Mouse (Mus musculus): Measurements from ENCODE around the gene Nit1. TPM values are rescaled to one million over a fixed set of nuclear protein-coding genes. Genes with fewer than 3 reads are reported as not detected.

Nit1 gene
- polyA plus RNA-seq, 1 experiment from 2014 or later = 51.3 TPM

DNA sequence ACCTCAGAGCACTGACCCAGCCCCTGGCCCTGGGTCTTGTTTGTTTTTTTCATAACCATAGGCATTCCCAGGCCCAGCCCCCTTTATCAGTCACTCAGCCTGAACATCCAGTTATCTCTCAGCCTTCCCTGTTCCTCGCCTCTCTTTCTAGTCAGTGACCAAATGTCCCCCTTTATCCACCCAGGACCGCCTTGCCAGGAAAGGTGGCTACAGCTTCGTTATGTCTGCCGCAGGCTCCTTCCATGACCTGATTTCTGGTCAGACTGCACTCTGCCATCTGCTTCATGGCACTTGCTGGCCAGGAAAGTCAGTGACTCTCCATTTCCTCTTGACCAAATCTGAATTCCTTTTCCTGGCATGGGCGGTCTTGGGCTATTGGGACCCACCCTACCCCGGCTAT, 32.9 kb upstream of the Nit1 start:
- H3K27ac ChIP-seq (ENCODE audit: low read length) = peak overlapping the region; percentile 60
- H3K36me3 ChIP-seq (ENCODE audit: control insufficient read depth, insufficient read depth, low read length) = no peaks in the 10 kb centered on the region
- H3K9ac ChIP-seq (ENCODE audit: low read length) = no peak overlapping the region
- H3K4me3 ChIP-seq (replicated peaks; ENCODE audit: low read length) = no peak overlapping the region
- H3K9me3 ChIP-seq (replicated peaks; ENCODE audit: control insufficient read depth, low read length) = no peaks in the 10 kb centered on the region
- no peak overlapping the region for H3K4me2 ChIP-seq (ENCODE audit: low read depth, low read length)
- no peak for ATAC-seq (ENCODE audit: insufficient read depth, low FRiP score)
- WGBS = 76% methylated on average over 6 of the region's 6 CpGs
- no peaks in the 10 kb centered on the region for H3K27me3 ChIP-seq (ENCODE audit: control insufficient read depth, insufficient read depth, low read length)
- H3K4me1 ChIP-seq (ENCODE audit: control insufficient read depth, insufficient read depth, low read length) = peaks cover 32% of the 10 kb centered on the region

- Histone ChIP-seq H3K27ac (ENCODE audit: low read length) (peak overlapping the region; percentile 79), H3K4me3 (replicated peaks; ENCODE audit: low read length) (peak overlapping the region; percentile 4; the same call in 1 of the 2 replicates)
- 43% methylated on average over 9 of the region's 9 CpGs for WGBS
These were observed 30.2 kb upstream of the Nit1 start for GRCm38 (mm10) chr1:171375646-171376097.

GRCm38 (mm10) chr1:171373946-171374345, 28.5 kb upstream of the Nit1 start:
- H3K4me2 ChIP-seq (ENCODE audit: low read depth, low read length) = peak overlapping the region; percentile 48
- peak overlapping the region; percentile 87; the same call in 1 of the 2 replicates for H3K27ac ChIP-seq (ENCODE audit: low read length)
- ATAC-seq (ENCODE audit: insufficient read depth, low FRiP score) = 0 out of 2 replicates have a peak, but pooled peaks have one; percentile 12

More at GRCm38 (mm10) chr1:171375646-171376097, 30.2 kb upstream of the Nit1 start:
- peak overlapping the region; percentile 47 for H3K9ac ChIP-seq (ENCODE audit: low read length)
- no peaks in the 10 kb centered on the region for H3K9me3 ChIP-seq (replicated peaks; ENCODE audit: control insufficient read depth, low read length)
- ATAC-seq (ENCODE audit: insufficient read depth, low FRiP score) = peak; percentile 85
- H3K4me2 ChIP-seq (ENCODE audit: low read depth, low read length) = peak overlapping the region; percentile 38
- H3K27me3 ChIP-seq (ENCODE audit: control insufficient read depth, insufficient read depth, low read length) = no peaks in the 10 kb centered on the region
- H3K4me1 ChIP-seq (ENCODE audit: control insufficient read depth, insufficient read depth, low read length) = peaks cover 37% of the 10 kb centered on the region
- no peaks in the 10 kb centered on the region for H3K36me3 ChIP-seq (ENCODE audit: control insufficient read depth, insufficient read depth, low read length)

GRCm38 (mm10) chr1:171372880-171373279, 27.4 kb upstream of the Nit1 start:
- H3K27ac ChIP-seq (ENCODE audit: low read length) = peak overlapping the region; percentile 87
- peak overlapping the region; percentile 44 for H3K4me3 ChIP-seq (replicated peaks; ENCODE audit: low read length)
- no peak for ATAC-seq (ENCODE audit: insufficient read depth, low FRiP score)
- no peaks in the 10 kb centered on the region for H3K9me3 ChIP-seq (replicated peaks; ENCODE audit: control insufficient read depth, low read length)
- 64% methylated on average over 3 of the region's 3 CpGs for WGBS
- H3K9ac ChIP-seq (ENCODE audit: low read length) = 0 out of 2 replicates have a peak overlapping the region, but pooled peaks have one; percentile 70
- H3K36me3 ChIP-seq (ENCODE audit: control insufficient read depth, insufficient read depth, low read length) = no peaks in the 10 kb centered on the region
- H3K27me3 ChIP-seq (ENCODE audit: control insufficient read depth, insufficient read depth, low read length) = no peaks in the 10 kb centered on the region
- H3K4me1 ChIP-seq (ENCODE audit: control insufficient read depth, insufficient read depth, low read length) = peaks cover 29% of the 10 kb centered on the region
- H3K4me2 ChIP-seq (ENCODE audit: low read depth, low read length) = peak overlapping the region; percentile 48

More at GRCm38 (mm10) chr1:171373946-171374345, 28.5 kb upstream of the Nit1 start:
- Histone ChIP-seq H3K27me3 (ENCODE audit: control insufficient read depth, insufficient read depth, low read length) (no peaks in the 10 kb centered on the region), H3K9ac (ENCODE audit: low read length) (peak overlapping the region; percentile 27), H3K9me3 (replicated peaks; ENCODE audit: control insufficient read depth, low read length) (no peaks in the 10 kb centered on the region), H3K4me1 (ENCODE audit: control insufficient read depth, insufficient read depth, low read length) (peaks cover 31% of the 10 kb centered on the region), H3K4me3 (replicated peaks; ENCODE audit: low read length) (peak overlapping the region; percentile 17; the same call in 1 of the 2 replicates), H3K36me3 (ENCODE audit: control insufficient read depth, insufficient read depth, low read length) (no peaks in the 10 kb centered on the region)
- 5% methylated on average over 4 of the region's 4 CpGs for WGBS

GRCm38 (mm10) chr1:171369845-171370556, 24.6 kb upstream of the Nit1 start, which contains the start of gene Nectin4:
Gene Nectin4 (plus strand): TSS chr1:171370099.
- H3K4me2 ChIP-seq (ENCODE audit: low read depth, low read length) = peak within 1 kb of the TSS; percentile 48
- peak within 1 kb of the TSS; percentile 87 for H3K27ac ChIP-seq (ENCODE audit: low read length)
- no peaks in the 10 kb centered on the region for H3K27me3 ChIP-seq (ENCODE audit: control insufficient read depth, insufficient read depth, low read length)
- 29% methylated on average over 20 of the region's 20 CpGs for WGBS
- no peaks in the 10 kb centered on the region for H3K36me3 ChIP-seq (ENCODE audit: control insufficient read depth, insufficient read depth, low read length)
- H3K9ac ChIP-seq (ENCODE audit: low read length) = peak within 1 kb of the TSS; percentile 70
- H3K9me3 ChIP-seq (replicated peaks; ENCODE audit: control insufficient read depth, low read length) = no peaks in the 10 kb centered on the region
- ATAC-seq (ENCODE audit: insufficient read depth, low FRiP score) = peak; percentile 74
- H3K4me1 ChIP-seq (ENCODE audit: control insufficient read depth, insufficient read depth, low read length) = peaks cover 21% of the 10 kb centered on the region
- H3K4me3 ChIP-seq (replicated peaks; ENCODE audit: low read length) = peak within 1 kb of the TSS; percentile 44

DNA sequence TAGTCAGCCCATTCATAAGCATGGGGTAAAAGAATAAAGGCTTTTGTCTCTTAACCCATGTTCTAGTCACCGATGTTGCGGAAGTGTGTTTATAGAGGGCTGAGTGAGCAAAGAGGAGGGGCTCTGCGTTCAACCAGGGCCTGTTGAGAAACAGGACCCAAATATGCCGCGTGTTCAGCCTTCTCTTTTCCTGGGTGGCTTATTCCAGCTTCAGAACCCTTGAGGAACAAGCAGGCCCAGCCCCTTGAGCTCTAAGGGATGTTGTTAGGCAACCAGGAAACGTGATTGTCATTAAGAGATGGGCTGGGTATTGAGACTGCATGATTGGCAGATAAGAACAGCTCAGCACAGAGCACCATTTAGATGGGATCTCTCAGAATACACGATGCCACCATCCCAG, 20.5 kb upstream of the Nit1 start:
- H3K4me3 ChIP-seq (replicated peaks; ENCODE audit: low read length) = no peak overlapping the region

GRCm38 (mm10) chr1:171361106-171362103, 16.0 kb upstream of the Nit1 start:
- H3K4me2 ChIP-seq (ENCODE audit: low read depth, low read length) = peak overlapping the region; percentile 83

More for the DNA sequence above, 20.5 kb upstream of the Nit1 start:
- no peak overlapping the region for H3K4me2 ChIP-seq (ENCODE audit: low read depth, low read length)
- H3K4me1 ChIP-seq (ENCODE audit: control insufficient read depth, insufficient read depth, low read length) = 0 out of 2 replicates have a peak, but pooled peaks cover 6% of the 10 kb centered on the region
- no peaks in the 10 kb centered on the region for H3K36me3 ChIP-seq (ENCODE audit: control insufficient read depth, insufficient read depth, low read length)
- no peak for ATAC-seq (ENCODE audit: insufficient read depth, low FRiP score)
- no peaks in the 10 kb centered on the region for H3K9me3 ChIP-seq (replicated peaks; ENCODE audit: control insufficient read depth, low read length)
- H3K9ac ChIP-seq (ENCODE audit: low read length) = no peak overlapping the region
- WGBS = 48% methylated on average over 7 of the region's 7 CpGs
- H3K27ac ChIP-seq (ENCODE audit: low read length) = peak overlapping the region; percentile 48
- no peaks in the 10 kb centered on the region for H3K27me3 ChIP-seq (ENCODE audit: control insufficient read depth, insufficient read depth, low read length)

GRCm38 (mm10) chr1:171360656-171361055, 15.2 kb upstream of the Nit1 start, which contains the start of gene Klhdc9:
Gene Klhdc9 (minus strand): TSS chr1:171360798.
- Histone ChIP-seq H3K4me3 (replicated peaks; ENCODE audit: low read length) (peak within 1 kb of the TSS; percentile 60), H3K36me3 (ENCODE audit: control insufficient read depth, insufficient read depth, low read length) (no peaks in the 10 kb centered on the region; the same call in 1 of the 2 replicates), H3K4me2 (ENCODE audit: low read depth, low read length) (peak within 1 kb of the TSS; percentile 83), H3K4me1 (ENCODE audit: control insufficient read depth, insufficient read depth, low read length) (0 out of 2 replicates have a peak, but pooled peaks cover 12% of the 10 kb centered on the region), H3K9me3 (replicated peaks; ENCODE audit: control insufficient read depth, low read length) (no peaks in the 10 kb centered on the region), H3K9ac (ENCODE audit: low read length) (peak within 1 kb of the TSS; percentile 74), H3K27me3 (ENCODE audit: control insufficient read depth, insufficient read depth, low read length) (no peaks in the 10 kb centered on the region), H3K27ac (ENCODE audit: low read length) (peak within 1 kb of the TSS; percentile 43)
- 2% methylated on average over 21 of the region's 21 CpGs for WGBS
- ATAC-seq (ENCODE audit: insufficient read depth, low FRiP score) = peak; percentile 92

More at GRCm38 (mm10) chr1:171361106-171362103, 16.0 kb upstream of the Nit1 start:
- Histone ChIP-seq H3K36me3 (ENCODE audit: control insufficient read depth, insufficient read depth, low read length) (no peaks in the 10 kb centered on the region; the same call in 1 of the 2 replicates), H3K9me3 (replicated peaks; ENCODE audit: control insufficient read depth, low read length) (no peaks in the 10 kb centered on the region), H3K4me1 (ENCODE audit: control insufficient read depth, insufficient read depth, low read length) (0 out of 2 replicates have a peak, but pooled peaks cover 12% of the 10 kb centered on the region), H3K4me3 (replicated peaks; ENCODE audit: low read length) (peak overlapping the region; percentile 60), H3K27me3 (ENCODE audit: control insufficient read depth, insufficient read depth, low read length) (no peaks in the 10 kb centered on the region), H3K27ac (ENCODE audit: low read length) (peak overlapping the region; percentile 43), H3K9ac (ENCODE audit: low read length) (peak overlapping the region; percentile 74)
- peak; percentile 74; the same call in 1 of the 2 replicates for ATAC-seq (ENCODE audit: insufficient read depth, low FRiP score)
- 27% methylated on average over 16 of the region's 16 CpGs for WGBS

Data from stomach, embryonic 16.5 days (tissue).